In genomic region chr11:45200714-45201405, GRCm38 (mm10) we compare ENCODE assay signal across 12 mouse cellular contexts.
A peak's percentile ranks its signal among the peaks of the same experiment; 100 is the strongest.
DNase-seq lines count a peak whose midpoint lies in the region; TF ChIP-seq lines count a peak whose summit lies in the region.
"Had no signal": no experiment of that assay in that cellular context is flagged by ENCODE, and none has a peak within 500 bp of the region (broad histone marks: within the 10 kb centered on the region; RNA-seq: fewer than 3 reads in every experiment).

No protein-coding gene starts in this region.

- TF ChIP-seq POLR2A in heart, adult 2 months (IDR thresholded peaks at IDR 0.05; ENCODE audit: insufficient read depth, low read depth, low read length), result no peak
- no peak for TF ChIP-seq POLR2A in lung, adult 2 months (IDR thresholded peaks at IDR 0.05; ENCODE audit: borderline replicate concordance, extremely low read depth, low read depth, low read length)

- H3K27me3 ChIP-seq in heart, adult 2 months (ENCODE audit: control insufficient read depth, insufficient read depth, low read length), result no peaks in the 10 kb centered on the region
- H3K27me3 ChIP-seq: embryonic facial prominence, embryonic 12.5 days; forebrain, embryonic 12.5 days had no signal

- H3K4me3 ChIP-seq in heart, adult 2 months, result no peak overlapping the region
- H3K4me3 ChIP-seq in lung, adult 2 months (replicated peaks; ENCODE audit: extremely low read depth, low read depth, low read length), result no peak overlapping the region
- H3K4me3 ChIP-seq: embryonic facial prominence, embryonic 12.5 days; forebrain, embryonic 12.5 days had no signal

- TF ChIP-seq CTCF in heart, adult 2 months (IDR thresholded peaks at IDR 0.05), result no peak
- TF ChIP-seq CTCF in lung, adult 2 months (IDR thresholded peaks at IDR 0.05; ENCODE audit: insufficient read depth, low read length), result no peak

- intact Hi-C loops in heart, adult 2 months (cut with DNase I), result no loop called here
- intact Hi-C loops in heart, postnatal 10 days (cut with DNase I), result no loop called here

- peak overlapping the region; percentile 51; the same call in 1 of the 2 replicates for H3K27ac ChIP-seq in heart, adult 2 months
- H3K27ac ChIP-seq: embryonic facial prominence, embryonic 12.5 days; forebrain, embryonic 12.5 days; hindbrain, embryonic 14.5 days had no signal

- WGBS in heart, adult 2 months, result 68% methylated on average over 9 of the region's 9 CpGs
- 41% methylated on average over 9 of the region's 9 CpGs for WGBS in lung, adult 2 months

- no peaks in the 10 kb centered on the region for H3K36me3 ChIP-seq in heart, adult 2 months (ENCODE audit: control insufficient read depth, insufficient read depth, low read length)
- H3K36me3 ChIP-seq: embryonic facial prominence, embryonic 12.5 days; forebrain, embryonic 12.5 days had no signal

- H3K9ac ChIP-seq in heart, adult 2 months (ENCODE audit: low read depth, low read length), result no peak overlapping the region
- H3K9ac ChIP-seq: embryonic facial prominence, embryonic 12.5 days; forebrain, embryonic 12.5 days; hindbrain, embryonic 14.5 days had no signal

- no peak for TF ChIP-seq EP300 in heart, adult 2 months (IDR thresholded peaks at IDR 0.05; ENCODE audit: insufficient read depth, low read depth, low read length)

- no peaks in the 10 kb centered on the region; the same call in 1 of the 2 replicates for H3K4me1 ChIP-seq in heart, adult 2 months (ENCODE audit: control insufficient read depth, insufficient read depth, low read length)
- peaks cover 2% of the 10 kb centered on the region; the same call in 1 of the 2 replicates for H3K4me1 ChIP-seq in lung, adult 2 months (ENCODE audit: control insufficient read depth, insufficient read depth, low read length)
- H3K4me1 ChIP-seq: forebrain, embryonic 12.5 days had no signal

- H3K79me2 ChIP-seq in heart, adult 2 months (replicated peaks; ENCODE audit: control insufficient read depth, insufficient read depth, low read length), result no peaks in the 10 kb centered on the region

- DNase-seq in adrenal gland, adult 2 months, result peak; percentile 26
- no peak for DNase-seq in adrenal gland, adult 18-20 months (ENCODE audit: low spot score in 2 of 2)
- peak in 1 of 2 experiments; percentile 26 for DNase-seq in heart, adult 2 months
- no peak for DNase-seq in heart, postnatal 10 days
- DNase-seq in lung, adult 18-20 months, result peak; percentile 27 to 34
- no peak for DNase-seq in lung, adult 2 months
- DNase-seq in spleen, adult 12 weeks (ENCODE audit: low spot score), result no peak
- DNase-seq in cerebellum, adult 18-20 months, result no peak
- DNase-seq: cerebellum, postnatal 14 days had no signal

Comparison
In these comparisons a context has a peak if more than half of its experiments do, and no peak if none do; other contexts are left out.
1. DNase-seq: peak in adrenal gland, adult 2 months (single experiment) and lung, adult 18-20 months (2 of 2); none in adrenal gland, adult 18-20 months (0 of 2), heart, postnatal 10 days (0 of 2), lung, adult 2 months (single experiment), spleen, adult 12 weeks (single experiment) and cerebellum, adult 18-20 months (0 of 2).